Mouse (Mus musculus): ENCODE measurements around the gene Trpc6. TPM values are rescaled to one million over a fixed set of nuclear protein-coding genes. Genes with fewer than 3 reads are reported as not detected.

Trpc6 gene
- polyA plus RNA-seq, 1 experiment, result not detected

DNA sequence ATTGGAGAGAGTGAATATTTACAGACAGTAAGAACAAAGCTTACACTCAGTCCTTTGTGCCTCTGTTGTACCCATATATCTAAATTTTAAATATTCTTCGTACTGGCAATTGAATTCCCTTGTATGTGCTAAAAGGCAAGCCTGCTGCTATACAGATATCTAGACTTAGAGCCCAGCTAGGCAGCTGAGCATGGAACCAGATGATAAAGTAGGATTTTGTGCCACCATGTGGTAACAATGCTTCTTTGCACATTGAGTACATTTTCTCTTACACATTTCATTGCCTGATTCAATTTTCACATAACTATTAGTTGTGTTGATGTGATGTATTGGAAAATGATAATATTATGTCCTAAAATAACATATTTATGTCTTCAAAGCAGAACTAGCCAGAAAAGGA is 132.7 kb downstream of the Trpc6 start:
- Histone ChIP-seq H3K4me1 (ENCODE audit: control insufficient read depth, insufficient read depth, low read length) (no peaks in the 10 kb centered on the region), H3K27ac (ENCODE audit: insufficient read depth, low read length) (no peak overlapping the region), H3K36me3 (ENCODE audit: control insufficient read depth, insufficient read depth, low read length, poor library complexity, severe bottlenecking) (no peaks in the 10 kb centered on the region), H3K27me3 (ENCODE audit: control insufficient read depth, insufficient read depth, low read length, poor library complexity, severe bottlenecking) (no peaks in the 10 kb centered on the region), H3K9me3 (replicated peaks; ENCODE audit: control insufficient read depth, insufficient read depth, low read length, poor library complexity, severe bottlenecking) (no peaks in the 10 kb centered on the region), H3K4me3 (ENCODE audit: low read depth, low read length) (no peak overlapping the region), H3K9ac (ENCODE audit: low read depth, poor library complexity, severe bottlenecking) (no peak overlapping the region)
- TF ChIP-seq EP300 (IDR thresholded peaks at IDR 0.05; ENCODE audit: insufficient read depth, low read depth, low read length) (no peak), POLR2A (IDR thresholded peaks at IDR 0.05; ENCODE audit: insufficient read depth, low read length) (no peak), CTCF (IDR thresholded peaks at IDR 0.05; ENCODE audit: low read depth, low read length) (no peak)

GRCm38 (mm10) chr9:8693177-8693576 is 149.2 kb downstream of the Trpc6 start:
- H3K4me1 ChIP-seq (ENCODE audit: control insufficient read depth, insufficient read depth, low read length), result no peaks in the 10 kb centered on the region
- H3K4me3 ChIP-seq (ENCODE audit: low read depth, low read length), result no peak overlapping the region
- TF ChIP-seq CTCF (IDR thresholded peaks at IDR 0.05; ENCODE audit: low read depth, low read length) (no peak), POLR2A (IDR thresholded peaks at IDR 0.05; ENCODE audit: insufficient read depth, low read length) (no peak), EP300 (IDR thresholded peaks at IDR 0.05; ENCODE audit: insufficient read depth, low read depth, low read length) (no peak)
- no peaks in the 10 kb centered on the region for H3K27me3 ChIP-seq (ENCODE audit: control insufficient read depth, insufficient read depth, low read length, poor library complexity, severe bottlenecking)
- H3K9me3 ChIP-seq (replicated peaks; ENCODE audit: control insufficient read depth, insufficient read depth, low read length, poor library complexity, severe bottlenecking), result no peaks in the 10 kb centered on the region
- H3K36me3 ChIP-seq (ENCODE audit: control insufficient read depth, insufficient read depth, low read length, poor library complexity, severe bottlenecking), result no peaks in the 10 kb centered on the region
- no peak overlapping the region for H3K9ac ChIP-seq (ENCODE audit: low read depth, poor library complexity, severe bottlenecking)
- H3K27ac ChIP-seq (ENCODE audit: insufficient read depth, low read length), result no peak overlapping the region

GRCm38 (mm10) chr9:8700669-8701068 is 156.7 kb downstream of the Trpc6 start:
- no peaks in the 10 kb centered on the region for H3K4me1 ChIP-seq (ENCODE audit: control insufficient read depth, insufficient read depth, low read length)
- H3K27me3 ChIP-seq (ENCODE audit: control insufficient read depth, insufficient read depth, low read length, poor library complexity, severe bottlenecking), result no peaks in the 10 kb centered on the region

DNA sequence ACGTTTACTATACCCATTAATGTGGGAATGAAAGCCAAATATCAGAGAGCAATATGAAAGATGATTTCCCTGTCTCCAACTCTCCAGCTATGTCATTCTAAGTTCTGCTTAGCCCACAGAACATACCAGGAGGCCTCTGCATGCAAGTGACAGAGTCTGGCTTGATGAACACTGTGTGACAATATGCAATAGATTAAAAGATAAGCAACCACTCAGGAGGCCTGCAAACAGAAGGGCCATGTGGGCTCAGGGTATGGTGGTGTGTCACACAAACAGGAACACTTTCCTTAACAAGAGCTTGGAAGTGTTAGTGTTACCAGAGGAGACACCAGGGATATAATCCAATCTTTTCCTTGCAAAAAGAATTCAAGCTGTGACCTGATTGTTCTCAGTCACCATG is 159.6 kb downstream of the Trpc6 start:
- TF ChIP-seq CTCF (IDR thresholded peaks at IDR 0.05; ENCODE audit: low read depth, low read length) (no peak), EP300 (IDR thresholded peaks at IDR 0.05; ENCODE audit: insufficient read depth, low read depth, low read length) (no peak), POLR2A (IDR thresholded peaks at IDR 0.05; ENCODE audit: insufficient read depth, low read length) (no peak)
- Histone ChIP-seq H3K27me3 (ENCODE audit: control insufficient read depth, insufficient read depth, low read length, poor library complexity, severe bottlenecking) (no peaks in the 10 kb centered on the region), H3K27ac (ENCODE audit: insufficient read depth, low read length) (no peak overlapping the region), H3K9ac (ENCODE audit: low read depth, poor library complexity, severe bottlenecking) (no peak overlapping the region), H3K9me3 (replicated peaks; ENCODE audit: control insufficient read depth, insufficient read depth, low read length, poor library complexity, severe bottlenecking) (no peaks in the 10 kb centered on the region), H3K4me3 (ENCODE audit: low read depth, low read length) (no peak overlapping the region), H3K4me1 (ENCODE audit: control insufficient read depth, insufficient read depth, low read length) (no peaks in the 10 kb centered on the region), H3K36me3 (ENCODE audit: control insufficient read depth, insufficient read depth, low read length, poor library complexity, severe bottlenecking) (no peaks in the 10 kb centered on the region)

More at GRCm38 (mm10) chr9:8700669-8701068, 156.7 kb downstream of the Trpc6 start:
- TF ChIP-seq POLR2A (IDR thresholded peaks at IDR 0.05; ENCODE audit: insufficient read depth, low read length) (no peak), CTCF (IDR thresholded peaks at IDR 0.05; ENCODE audit: low read depth, low read length) (peak; percentile 88), EP300 (IDR thresholded peaks at IDR 0.05; ENCODE audit: insufficient read depth, low read depth, low read length) (no peak)
- no peaks in the 10 kb centered on the region for H3K9me3 ChIP-seq (replicated peaks; ENCODE audit: control insufficient read depth, insufficient read depth, low read length, poor library complexity, severe bottlenecking)
- no peak overlapping the region for H3K27ac ChIP-seq (ENCODE audit: insufficient read depth, low read length)
- no peaks in the 10 kb centered on the region for H3K36me3 ChIP-seq (ENCODE audit: control insufficient read depth, insufficient read depth, low read length, poor library complexity, severe bottlenecking)
- no peak overlapping the region for H3K9ac ChIP-seq (ENCODE audit: low read depth, poor library complexity, severe bottlenecking)
- no peak overlapping the region for H3K4me3 ChIP-seq (ENCODE audit: low read depth, low read length)

GRCm38 (mm10) chr9:8703956-8704355 is 160.0 kb downstream of the Trpc6 start:
- no peaks in the 10 kb centered on the region for H3K27me3 ChIP-seq (ENCODE audit: control insufficient read depth, insufficient read depth, low read length, poor library complexity, severe bottlenecking)
- no peak overlapping the region for H3K9ac ChIP-seq (ENCODE audit: low read depth, poor library complexity, severe bottlenecking)
- H3K36me3 ChIP-seq (ENCODE audit: control insufficient read depth, insufficient read depth, low read length, poor library complexity, severe bottlenecking), result no peaks in the 10 kb centered on the region
- TF ChIP-seq CTCF (IDR thresholded peaks at IDR 0.05; ENCODE audit: low read depth, low read length) (no peak), EP300 (IDR thresholded peaks at IDR 0.05; ENCODE audit: insufficient read depth, low read depth, low read length) (no peak), POLR2A (IDR thresholded peaks at IDR 0.05; ENCODE audit: insufficient read depth, low read length) (no peak)
- H3K9me3 ChIP-seq (replicated peaks; ENCODE audit: control insufficient read depth, insufficient read depth, low read length, poor library complexity, severe bottlenecking), result no peaks in the 10 kb centered on the region
- H3K27ac ChIP-seq (ENCODE audit: insufficient read depth, low read length), result no peak overlapping the region
- H3K4me3 ChIP-seq (ENCODE audit: low read depth, low read length), result no peak overlapping the region
- no peaks in the 10 kb centered on the region for H3K4me1 ChIP-seq (ENCODE audit: control insufficient read depth, insufficient read depth, low read length)

DNA sequence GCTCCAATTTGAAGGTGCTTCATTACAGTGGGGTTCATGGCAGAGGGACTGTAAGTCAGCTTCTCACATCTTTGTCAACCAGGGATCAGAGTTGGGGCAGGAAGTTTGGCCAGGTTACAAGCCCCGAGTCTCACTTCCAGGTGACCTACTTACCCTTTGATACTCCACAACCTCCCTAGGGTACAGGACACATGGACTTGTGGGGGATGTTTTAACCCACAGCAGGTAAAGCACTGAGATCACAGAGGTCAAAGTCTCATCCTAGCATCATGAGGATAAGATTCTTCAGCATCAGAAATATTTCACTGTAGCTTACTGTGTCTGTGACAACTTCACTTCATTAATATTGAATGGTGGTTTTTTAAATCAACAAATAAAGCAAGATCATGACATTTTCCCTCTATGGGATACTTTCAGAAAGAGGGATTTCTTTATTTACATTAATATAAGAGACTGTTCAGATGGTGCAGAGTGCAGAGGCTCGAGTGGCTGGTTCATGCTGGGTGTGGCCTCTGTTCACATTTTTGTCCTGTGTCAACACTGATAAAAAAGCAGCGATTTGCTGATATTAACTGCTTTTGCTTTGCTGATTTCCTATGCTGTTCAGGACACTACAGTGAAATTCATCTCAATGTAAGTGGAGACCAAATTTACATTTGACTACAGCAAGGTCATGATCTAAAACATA is 166.3 kb downstream of the Trpc6 start:
- no peak for TF ChIP-seq CTCF (IDR thresholded peaks at IDR 0.05; ENCODE audit: low read depth, low read length)
- no peak for TF ChIP-seq EP300 (IDR thresholded peaks at IDR 0.05; ENCODE audit: insufficient read depth, low read depth, low read length)
- Histone ChIP-seq H3K27me3 (ENCODE audit: control insufficient read depth, insufficient read depth, low read length, poor library complexity, severe bottlenecking) (no peaks in the 10 kb centered on the region), H3K36me3 (ENCODE audit: control insufficient read depth, insufficient read depth, low read length, poor library complexity, severe bottlenecking) (no peaks in the 10 kb centered on the region), H3K4me3 (ENCODE audit: low read depth, low read length) (no peak overlapping the region), H3K9me3 (replicated peaks; ENCODE audit: control insufficient read depth, insufficient read depth, low read length, poor library complexity, severe bottlenecking) (no peaks in the 10 kb centered on the region), H3K27ac (ENCODE audit: insufficient read depth, low read length) (no peak overlapping the region), H3K4me1 (ENCODE audit: control insufficient read depth, insufficient read depth, low read length) (no peaks in the 10 kb centered on the region), H3K9ac (ENCODE audit: low read depth, poor library complexity, severe bottlenecking) (no peak overlapping the region)

Measured in ES-Bruce4 (cell line).